Mouse (Mus musculus): ENCODE data around the gene 1700024P04Rik.
A peak's percentile ranks its signal among the peaks of the same experiment; 100 is the strongest.

Gene 1700024P04Rik

GRCm38 (mm10) chr13:98945908-98946307, 38.5 kb downstream of the 1700024P04Rik start:
- DNase-seq (ENCODE audit: low read depth, low spot score): peak; percentile 16
- no peaks in the 10 kb centered on the region for H3K27me3 ChIP-seq (ENCODE audit: control insufficient read depth, insufficient read depth, low read length, poor library complexity, severe bottlenecking)
- no peaks in the 10 kb centered on the region for H3K36me3 ChIP-seq (ENCODE audit: control insufficient read depth, insufficient read depth, low read length, poor library complexity, severe bottlenecking)

- peak; percentile 74 for DNase-seq (ENCODE audit: low read depth, low spot score)
- Histone ChIP-seq H3K36me3 (ENCODE audit: control insufficient read depth, insufficient read depth, low read length, poor library complexity, severe bottlenecking) (no peaks in the 10 kb centered on the region), H3K27me3 (ENCODE audit: control insufficient read depth, insufficient read depth, low read length, poor library complexity, severe bottlenecking) (no peaks in the 10 kb centered on the region)
Measured at GRCm38 (mm10) chr13:98945381-98945780, 39.0 kb downstream of the 1700024P04Rik start.

GRCm38 (mm10) chr13:98944620-98945081, 39.7 kb downstream of the 1700024P04Rik start:
- H3K36me3 ChIP-seq (ENCODE audit: control insufficient read depth, insufficient read depth, low read length, poor library complexity, severe bottlenecking): no peaks in the 10 kb centered on the region
- DNase-seq (ENCODE audit: low read depth, low spot score): peak; percentile 71
- no peaks in the 10 kb centered on the region for H3K27me3 ChIP-seq (ENCODE audit: control insufficient read depth, insufficient read depth, low read length, poor library complexity, severe bottlenecking)

- Histone ChIP-seq H3K36me3 (ENCODE audit: control insufficient read depth, insufficient read depth, low read length, poor library complexity, severe bottlenecking) (no peaks in the 10 kb centered on the region), H3K27me3 (ENCODE audit: control insufficient read depth, insufficient read depth, low read length, poor library complexity, severe bottlenecking) (no peaks in the 10 kb centered on the region)
- no peak for DNase-seq (ENCODE audit: low read depth, low spot score)
Measured at GRCm38 (mm10) chr13:98942360-98942759, 42.0 kb downstream of the 1700024P04Rik start.

- H3K27me3 ChIP-seq (ENCODE audit: control insufficient read depth, insufficient read depth, low read length, poor library complexity, severe bottlenecking): no peaks in the 10 kb centered on the region
- no peaks in the 10 kb centered on the region for H3K36me3 ChIP-seq (ENCODE audit: control insufficient read depth, insufficient read depth, low read length, poor library complexity, severe bottlenecking)
- no peak for DNase-seq (ENCODE audit: low read depth, low spot score)
Measured at GRCm38 (mm10) chr13:98941829-98942343, 42.5 kb downstream of the 1700024P04Rik start.

GRCm38 (mm10) chr13:98937108-98937507, 47.3 kb downstream of the 1700024P04Rik start:
- H3K36me3 ChIP-seq (ENCODE audit: control insufficient read depth, insufficient read depth, low read length, poor library complexity, severe bottlenecking): no peaks in the 10 kb centered on the region
- H3K27me3 ChIP-seq (ENCODE audit: control insufficient read depth, insufficient read depth, low read length, poor library complexity, severe bottlenecking): no peaks in the 10 kb centered on the region; the same call in 1 of the 2 replicates
- peak; percentile 23 for DNase-seq (ENCODE audit: low read depth, low spot score)

All from splenic B cell, adult 2 months (primary cell).